Comparison of ENCODE assay signal across 22 mouse cellular contexts in genomic region chr16:30979905-30980304, GRCm38 (mm10).
"Had no signal": no experiment of that assay in that cellular context is flagged by ENCODE, and none has a peak within 500 bp of the region (broad histone marks: within the 10 kb centered on the region; RNA-seq: fewer than 3 reads in every experiment).

No protein-coding gene starts in this region.

- H3K9me3 ChIP-seq: intestine, embryonic 15.5 days; kidney, embryonic 15.5 days; limb, embryonic 10.5 days; limb, embryonic 13.5 days; liver, embryonic 12.5 days; liver, embryonic 15.5 days; midbrain, embryonic 12.5 days; midbrain, embryonic 15.5 days; neural tube, embryonic 12.5 days; neural tube, embryonic 15.5 days had no signal

- DNase-seq: kidney, adult 11 months; kidney, adult 8-10 months; kidney, postnatal 10 days; kidney, postnatal 36 days; liver; right cerebral cortex, adult 18-20 months; right cerebral cortex, postnatal 14 days; right cerebral cortex, postnatal 4 days; thymus, adult 2 months; thymus, postnatal 14 days; thymus, postnatal 4 days had no signal

- H3K4me3 ChIP-seq: intestine, embryonic 15.5 days; kidney, embryonic 15.5 days; limb, embryonic 10.5 days; limb, embryonic 13.5 days; liver, embryonic 12.5 days; liver, embryonic 15.5 days; midbrain, embryonic 12.5 days; midbrain, embryonic 15.5 days; neural tube, embryonic 12.5 days; neural tube, embryonic 15.5 days had no signal

- H3K36me3 ChIP-seq: intestine, embryonic 15.5 days; kidney, embryonic 15.5 days; limb, embryonic 10.5 days; limb, embryonic 13.5 days; liver, embryonic 12.5 days; liver, embryonic 15.5 days; midbrain, embryonic 12.5 days; midbrain, embryonic 15.5 days; neural tube, embryonic 12.5 days; neural tube, embryonic 15.5 days had no signal

- H3K27ac ChIP-seq: intestine, embryonic 15.5 days; kidney, embryonic 15.5 days; limb, embryonic 10.5 days; limb, embryonic 13.5 days; liver, embryonic 12.5 days; liver, embryonic 15.5 days; macrophage; midbrain, embryonic 12.5 days; midbrain, embryonic 15.5 days; neural tube, embryonic 12.5 days; neural tube, embryonic 15.5 days had no signal

- H3K27me3 ChIP-seq: intestine, embryonic 15.5 days; kidney, embryonic 15.5 days; limb, embryonic 13.5 days; liver, embryonic 12.5 days; liver, embryonic 15.5 days; midbrain, embryonic 12.5 days; midbrain, embryonic 15.5 days; neural tube, embryonic 12.5 days; neural tube, embryonic 15.5 days had no signal

- ATAC-seq: intestine, embryonic 15.5 days; liver, embryonic 12.5 days; midbrain, embryonic 15.5 days had no signal

- H3K9ac ChIP-seq: intestine, embryonic 15.5 days; kidney, embryonic 15.5 days; limb, embryonic 13.5 days; liver, embryonic 12.5 days; liver, embryonic 15.5 days; midbrain, embryonic 12.5 days; midbrain, embryonic 15.5 days; neural tube, embryonic 12.5 days; neural tube, embryonic 15.5 days had no signal

- H3K4me2 ChIP-seq: intestine, embryonic 15.5 days; kidney, embryonic 15.5 days; limb, embryonic 13.5 days; liver, embryonic 12.5 days; liver, embryonic 15.5 days; midbrain, embryonic 12.5 days; midbrain, embryonic 15.5 days; neural tube, embryonic 12.5 days; neural tube, embryonic 15.5 days had no signal
